13 mouse cellular contexts compared by ENCODE assay signal in the genomic region with DNA sequence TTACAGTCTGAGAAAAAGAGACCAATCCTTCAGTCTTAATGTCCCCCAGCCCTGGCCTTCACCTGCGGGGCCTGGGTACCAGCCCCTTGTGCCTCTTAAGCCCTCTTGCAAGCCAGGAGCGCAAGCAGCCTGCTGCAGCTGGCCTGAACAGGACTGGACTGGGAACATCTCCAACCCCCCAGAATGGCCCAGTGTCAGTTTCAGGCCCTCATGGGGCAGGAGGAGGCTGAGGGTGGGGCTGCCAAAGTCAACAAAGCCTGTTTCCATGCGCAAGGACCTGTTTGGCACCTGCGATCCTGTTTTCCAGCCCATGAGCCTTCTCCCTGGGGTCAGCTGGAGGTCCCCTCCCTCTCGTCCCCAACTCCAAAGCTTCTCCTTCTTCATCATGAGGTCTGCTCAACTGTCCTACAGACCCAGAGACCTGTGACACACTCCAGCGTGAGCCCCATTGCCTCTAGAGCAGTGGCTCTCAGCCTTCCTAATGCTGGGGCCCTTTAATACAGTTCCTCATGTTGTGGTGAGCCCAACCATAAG. TPM values are rescaled to one million over a fixed set of nuclear protein-coding genes. Genes with fewer than 3 reads are reported as not detected.
DNase-seq lines count a peak whose midpoint lies in the region; ATAC-seq and TF ChIP-seq lines count a peak whose summit lies in the region.
"Had no signal": no experiment of that assay in that cellular context is flagged by ENCODE, and none has a peak within 500 bp of the region (broad histone marks: within the 10 kb centered on the region; RNA-seq: fewer than 3 reads in every experiment).

No protein-coding gene starts in this region.

- TF ChIP-seq POLR2A in heart, adult 2 months (IDR thresholded peaks at IDR 0.05; ENCODE audit: insufficient read depth, low read depth, low read length): no peak

- no peaks in the 10 kb centered on the region for H3K9me3 ChIP-seq in heart, embryonic 10.5 days
- no peaks in the 10 kb centered on the region for H3K9me3 ChIP-seq in midbrain, embryonic 13.5 days
- no peaks in the 10 kb centered on the region for H3K9me3 ChIP-seq in midbrain, embryonic 16.5 days (replicated peaks; ENCODE audit: control insufficient read depth, low read length, poor library complexity, severe bottlenecking)
- H3K9me3 ChIP-seq: embryonic facial prominence, embryonic 15.5 days had no signal

- no peak overlapping the region for H3K4me3 ChIP-seq in heart, adult 2 months
- no peak overlapping the region for H3K4me3 ChIP-seq in heart, embryonic 10.5 days
- no peak overlapping the region for H3K4me3 ChIP-seq in midbrain, embryonic 13.5 days (replicated peaks)
- H3K4me3 ChIP-seq in midbrain, embryonic 16.5 days (ENCODE audit: low read depth, low read length): no peak overlapping the region
- H3K4me3 ChIP-seq: embryonic facial prominence, embryonic 15.5 days had no signal

- 59% methylated on average over 6 of the region's 6 CpGs for WGBS in heart, adult 2 months
- 79% methylated on average over 6 of the region's 6 CpGs for WGBS in heart, embryonic 10.5 days
- WGBS in midbrain, embryonic 13.5 days: 86% methylated on average over 6 of the region's 6 CpGs
- WGBS in midbrain, embryonic 16.5 days: 88% methylated on average over 6 of the region's 6 CpGs

- no peaks in the 10 kb centered on the region for H3K27me3 ChIP-seq in heart, adult 2 months (ENCODE audit: control insufficient read depth, insufficient read depth, low read length)
- peaks cover 54% of the 10 kb centered on the region for H3K27me3 ChIP-seq in heart, embryonic 10.5 days (ENCODE audit: insufficient read depth, poor library complexity, severe bottlenecking)
- no peaks in the 10 kb centered on the region for H3K27me3 ChIP-seq in midbrain, embryonic 13.5 days
- H3K27me3 ChIP-seq in midbrain, embryonic 16.5 days (ENCODE audit: control insufficient read depth, insufficient read depth, low read depth, low read length): no peaks in the 10 kb centered on the region
- H3K27me3 ChIP-seq: embryonic facial prominence, embryonic 15.5 days had no signal

- TF ChIP-seq EP300 in heart, adult 2 months (IDR thresholded peaks at IDR 0.05; ENCODE audit: insufficient read depth, low read depth, low read length): 0 out of 2 replicates have a peak, but pooled peaks have one; percentile 12

- intact Hi-C loops in heart, adult 2 months (cut with DNase I): no loop called here
- intact Hi-C loops in gastrocnemius, postnatal 36 days (cut with DNase I): no loop called here

- peaks cover 1% of the 10 kb centered on the region; the same call in 1 of the 2 replicates for H3K4me1 ChIP-seq in heart, adult 2 months (ENCODE audit: control insufficient read depth, insufficient read depth, low read length)
- H3K4me1 ChIP-seq in heart, embryonic 10.5 days: peaks cover 11% of the 10 kb centered on the region
- peaks cover 15% of the 10 kb centered on the region for H3K4me1 ChIP-seq in midbrain, embryonic 13.5 days (replicated peaks)
- peaks cover 6% of the 10 kb centered on the region; the same call in 1 of the 2 replicates for H3K4me1 ChIP-seq in midbrain, embryonic 16.5 days (ENCODE audit: control insufficient read depth, insufficient read depth, low read length)

- no peak for TF ChIP-seq CTCF in heart, adult 2 months (IDR thresholded peaks at IDR 0.05)

- ATAC-seq in midbrain, embryonic 13.5 days: no peak
- ATAC-seq in midbrain, embryonic 16.5 days: no peak
- ATAC-seq: CD4-positive, CD25-positive, alpha-beta regulatory T cell, adult 4 months; intestine, embryonic 16.5 days had no signal

- no peaks in the 10 kb centered on the region for H3K36me3 ChIP-seq in heart, adult 2 months (ENCODE audit: control insufficient read depth, insufficient read depth, low read length)
- H3K36me3 ChIP-seq in heart, embryonic 10.5 days: no peaks in the 10 kb centered on the region
- H3K36me3 ChIP-seq in midbrain, embryonic 13.5 days: no peaks in the 10 kb centered on the region
- no peaks in the 10 kb centered on the region for H3K36me3 ChIP-seq in midbrain, embryonic 16.5 days (ENCODE audit: control insufficient read depth, insufficient read depth, low read length)
- H3K36me3 ChIP-seq: embryonic facial prominence, embryonic 15.5 days had no signal

- no peak overlapping the region for H3K27ac ChIP-seq in heart, adult 2 months
- H3K27ac ChIP-seq in heart, embryonic 10.5 days: no peak overlapping the region
- H3K27ac ChIP-seq in midbrain, embryonic 13.5 days: no peak overlapping the region
- no peak overlapping the region for H3K27ac ChIP-seq in midbrain, embryonic 16.5 days (ENCODE audit: low read length)
- H3K27ac ChIP-seq: embryonic facial prominence, embryonic 15.5 days had no signal

- no peaks in the 10 kb centered on the region for H3K79me2 ChIP-seq in heart, adult 2 months (replicated peaks; ENCODE audit: control insufficient read depth, insufficient read depth, low read length)

- no peak overlapping the region for H3K4me2 ChIP-seq in midbrain, embryonic 13.5 days (replicated peaks)
- no peak overlapping the region for H3K4me2 ChIP-seq in midbrain, embryonic 16.5 days (ENCODE audit: low read length)
- H3K4me2 ChIP-seq: embryonic facial prominence, embryonic 15.5 days; lung, embryonic 14.5 days had no signal

- DNase-seq in heart, adult 2 months: peak; percentile 61 to 70
- DNase-seq in heart, embryonic 10.5 days (ENCODE audit: low spot score): no peak
- peak; percentile 36 for DNase-seq in ovary, postnatal 36 days (ENCODE audit: low spot score)
- no peak for DNase-seq in ovary, postnatal 14 days (ENCODE audit: low spot score)
- peak; percentile 56 to 63 for DNase-seq in gastrocnemius, postnatal 36 days
- no peak for DNase-seq in neural tube, embryonic 10.5 days (ENCODE audit: extremely low spot score, low spot score)
- DNase-seq: cerebellum, adult 2 months; lung, embryonic 14.5 days had no signal

- no peak overlapping the region for H3K9ac ChIP-seq in heart, adult 2 months (ENCODE audit: low read depth, low read length)
- no peak overlapping the region for H3K9ac ChIP-seq in midbrain, embryonic 13.5 days (replicated peaks)
- no peak overlapping the region for H3K9ac ChIP-seq in midbrain, embryonic 16.5 days (ENCODE audit: low read depth, low read length)
- H3K9ac ChIP-seq: embryonic facial prominence, embryonic 15.5 days; lung, embryonic 14.5 days had no signal

RNA-seq across cellular contexts. Expression of gene Gpr37l1, which starts 28.5 kb away (rescaled TPM):
- under 1 TPM; 0.97 to 0.98 TPM for total RNA-seq in heart, adult 2 months (2021)
- polyA plus RNA-seq in heart, adult 2 months (2012; rRNA removed): 2.3 and 3.6 TPM in 2 replicates
- polyA plus RNA-seq in heart, embryonic 10.5 days (2016; fragmentation: Nextera tagmentation; extraction: Ambion mirVana): not detected in 2 replicates
- total RNA-seq in gastrocnemius, postnatal 36 days (2021): under 1 TPM; 0.26 to 0.42 TPM
- polyA plus RNA-seq in midbrain, embryonic 13.5 days (2015; fragmentation: Nextera tagmentation; extraction: Ambion mirVana): 0.13 and 0.17 TPM in 2 replicates
- 1.1 and 2.7 TPM in 2 replicates for polyA plus RNA-seq in midbrain, embryonic 16.5 days (2015; fragmentation: Nextera tagmentation; extraction: Ambion mirVana)
- polyA plus RNA-seq: CD4-positive, CD25-positive, alpha-beta regulatory T cell, adult 4 months; embryonic facial prominence, embryonic 15.5 days; lung, embryonic 14.5 days had no signal

RNA-seq across cellular contexts. Expression of gene Arl8a, which starts 49.4 kb away (rescaled TPM):
- total RNA-seq in heart, adult 2 months (2021): 10 to 100 TPM; 20.1 to 21.0 TPM
- 30.5 and 32.5 TPM in 2 replicates for polyA plus RNA-seq in heart, adult 2 months (2012; rRNA removed)
- polyA plus RNA-seq in heart, embryonic 10.5 days (2016; fragmentation: Nextera tagmentation; extraction: Ambion mirVana): 28.0 and 36.5 TPM in 2 replicates
- total RNA-seq in gastrocnemius, postnatal 36 days (2021): 10 to 100 TPM; 15.6 to 16.9 TPM
- 234 and 247 TPM in 2 replicates for polyA plus RNA-seq in midbrain, embryonic 13.5 days (2015; fragmentation: Nextera tagmentation; extraction: Ambion mirVana)
- polyA plus RNA-seq in midbrain, embryonic 16.5 days (2015; fragmentation: Nextera tagmentation; extraction: Ambion mirVana): 390 and 409 TPM in 2 replicates

Comparison
In these comparisons a context has a peak if more than half of its experiments do, and no peak if none do; other contexts are left out.
1. DNase-seq: peak in heart, adult 2 months (2 of 2), ovary, postnatal 36 days (single experiment) and gastrocnemius, postnatal 36 days (2 of 2); none in heart, embryonic 10.5 days (single experiment), ovary, postnatal 14 days (single experiment) and neural tube, embryonic 10.5 days (single experiment).